17 mouse cellular contexts compared by ENCODE assay signal in genomic region chr17:34078148-34078547, GRCm38 (mm10). TPM values are rescaled to one million over a fixed set of nuclear protein-coding genes. Genes with fewer than 3 reads are reported as not detected.
DNase-seq lines count a peak whose midpoint lies in the region; ATAC-seq and TF ChIP-seq lines count a peak whose summit lies in the region.
"Had no signal": no experiment of that assay in that cellular context is flagged by ENCODE, and none has a peak within 500 bp of the region (broad histone marks: within the 10 kb centered on the region; RNA-seq: fewer than 3 reads in every experiment).

No protein-coding gene starts in this region.

- TF ChIP-seq RAD21 in MEL (IDR thresholded peaks at IDR 0.05; ENCODE audit: low read depth, low read length), result no peak

- ATAC-seq in forebrain, embryonic 16.5 days, result 0 out of 2 replicates have a peak, but pooled peaks have one; percentile 8
- ATAC-seq in forebrain, embryonic 13.5 days, result no peak
- ATAC-seq: Patski had no signal

- DNase-seq in 416B (ENCODE audit: low read depth) (peak; percentile 42), MEL (ENCODE audit: low read depth, low spot score) (peak; percentile 40)
- peak; percentile 27 for DNase-seq in c-Kit-positive CD71-positive TER-119-negative erythroid progenitor cells, embryonic 14.5 days (ENCODE audit: low read depth)
- DNase-seq in retina, postnatal 1 day, result no peak
- no peak for DNase-seq in spleen, postnatal 14 days (ENCODE audit: low spot score in 2 of 2)
- no peak for DNase-seq in testis, postnatal 14 days (ENCODE audit: low spot score)

- peaks cover 2% of the 10 kb centered on the region; the same call in 1 of the 2 replicates for H3K4me1 ChIP-seq in forebrain, embryonic 16.5 days (replicated peaks; ENCODE audit: control insufficient read depth, insufficient read depth, low read length)
- H3K4me1 ChIP-seq in forebrain, embryonic 13.5 days, result peaks cover 9% of the 10 kb centered on the region
- H3K4me1 ChIP-seq in MEL (ENCODE audit: control insufficient read depth in 1 of 2, insufficient read depth in 2 of 2, low read length in 2 of 2), result no peaks in the 10 kb centered on the region
- H3K4me1 ChIP-seq: heart, embryonic 15.5 days had no signal

- H3K36me3 ChIP-seq in forebrain, embryonic 16.5 days (ENCODE audit: control insufficient read depth, insufficient read depth), result no peaks in the 10 kb centered on the region
- H3K36me3 ChIP-seq in forebrain, embryonic 13.5 days (ENCODE audit: poor library complexity, severe bottlenecking), result no peaks in the 10 kb centered on the region
- H3K36me3 ChIP-seq in MEL (ENCODE audit: control insufficient read depth in 1 of 2, insufficient read depth in 2 of 2, low read length in 2 of 2), result no peaks in the 10 kb centered on the region
- H3K36me3 ChIP-seq: embryonic facial prominence, embryonic 12.5 days; forebrain, embryonic 12.5 days; G1E; heart, embryonic 15.5 days; hindbrain, embryonic 13.5 days had no signal

- no peak overlapping the region for H3K27ac ChIP-seq in forebrain, embryonic 16.5 days (ENCODE audit: low read length)
- no peak overlapping the region for H3K27ac ChIP-seq in forebrain, embryonic 13.5 days
- no peak overlapping the region for H3K27ac ChIP-seq in MEL (ENCODE audit: control insufficient read depth, low read depth, low read length)
- H3K27ac ChIP-seq: embryonic facial prominence, embryonic 12.5 days; forebrain, embryonic 12.5 days; heart, adult 2 months; heart, embryonic 15.5 days; hindbrain, embryonic 13.5 days had no signal

- TF ChIP-seq POLR2A in MEL (IDR thresholded peaks at IDR 0.05; ENCODE audit: control insufficient read depth in 1 of 2, insufficient read depth in 1 of 2, low read depth in 1 of 2, low read length in 2 of 2, poor library complexity in 1 of 2), result no peak

- no peak overlapping the region for H3K9ac ChIP-seq in forebrain, embryonic 16.5 days (replicated peaks; ENCODE audit: low read depth, low read length)
- no peak overlapping the region for H3K9ac ChIP-seq in forebrain, embryonic 13.5 days
- H3K9ac ChIP-seq in MEL (ENCODE audit: control insufficient read depth, low read depth, low read length, poor library complexity, severe bottlenecking), result no peak overlapping the region
- H3K9ac ChIP-seq: embryonic facial prominence, embryonic 12.5 days; forebrain, embryonic 12.5 days; heart, embryonic 15.5 days; hindbrain, embryonic 13.5 days had no signal

- no peak overlapping the region for H3K4me3 ChIP-seq in forebrain, embryonic 16.5 days (replicated peaks; ENCODE audit: low read length)
- H3K4me3 ChIP-seq in forebrain, embryonic 13.5 days, result no peak overlapping the region
- H3K4me3 ChIP-seq in MEL (ENCODE audit: control insufficient read depth in 1 of 2, insufficient read depth in 1 of 2, low read depth in 2 of 2, low read length in 2 of 2), result no peak overlapping the region
- H3K4me3 ChIP-seq: embryonic facial prominence, embryonic 12.5 days; forebrain, embryonic 12.5 days; heart, adult 2 months; heart, embryonic 15.5 days; hindbrain, embryonic 13.5 days had no signal

- no peaks in the 10 kb centered on the region for H3K9me3 ChIP-seq in forebrain, embryonic 16.5 days (ENCODE audit: control insufficient read depth, low read length)
- 0 out of 2 replicates have a peak, but pooled peaks cover 3% of the 10 kb centered on the region for H3K9me3 ChIP-seq in forebrain, embryonic 13.5 days (replicated peaks)
- H3K9me3 ChIP-seq in MEL (replicated peaks; ENCODE audit: insufficient read depth, low read length), result no peaks in the 10 kb centered on the region
- H3K9me3 ChIP-seq: embryonic facial prominence, embryonic 12.5 days; forebrain, embryonic 12.5 days; G1E; heart, embryonic 15.5 days; hindbrain, embryonic 13.5 days had no signal

- H3K79me2 ChIP-seq in MEL (ENCODE audit: control insufficient read depth, insufficient read depth, low read length, poor library complexity), result no peaks in the 10 kb centered on the region

- no peak overlapping the region for H3K4me2 ChIP-seq in forebrain, embryonic 16.5 days (ENCODE audit: low read length)
- no peak overlapping the region for H3K4me2 ChIP-seq in forebrain, embryonic 13.5 days
- H3K4me2 ChIP-seq: embryonic facial prominence, embryonic 12.5 days; forebrain, embryonic 12.5 days; heart, embryonic 11.5 days; heart, embryonic 15.5 days; hindbrain, embryonic 13.5 days had no signal

- peaks cover 4% of the 10 kb centered on the region; the same call in 1 of the 2 replicates for H3K27me3 ChIP-seq in forebrain, embryonic 16.5 days (replicated peaks; ENCODE audit: control insufficient read depth, insufficient read depth, low read length)
- peaks cover 12% of the 10 kb centered on the region for H3K27me3 ChIP-seq in forebrain, embryonic 13.5 days
- H3K27me3 ChIP-seq in MEL (ENCODE audit: control insufficient read depth in 1 of 2, insufficient read depth in 2 of 2, low read length in 2 of 2), result no peaks in the 10 kb centered on the region

- TF ChIP-seq EP300 in MEL (IDR thresholded peaks at IDR 0.05; ENCODE audit: low read depth in 1 of 2, low read length in 2 of 2), result no peak

- TF ChIP-seq CTCF in MEL (IDR thresholded peaks at IDR 0.05 in 2 of 3, conservative IDR thresholded peaks at IDR 0.05 in 1 of 3; ENCODE audit: control insufficient read depth in 1 of 3, insufficient read depth in 1 of 3, low read depth in 2 of 3, low read length in 3 of 3, poor library complexity in 1 of 3, severe bottlenecking in 1 of 3), result no peak

- WGBS in forebrain, embryonic 16.5 days, result 49% methylated on average over 4 of the region's 4 CpGs
- WGBS in forebrain, embryonic 13.5 days, result 63% methylated on average over 4 of the region's 4 CpGs

TF ChIP-seq in MEL, 35 proteins besides CTCF, POLR2A, EP300 and RAD21:
- no peak for TF ChIP-seq ZC3H11A (IDR thresholded peaks at IDR 0.05; ENCODE audit: low read depth, low read length)
- no peak for TF ChIP-seq BHLHE40 (IDR thresholded peaks at IDR 0.05; ENCODE audit: borderline replicate concordance, low read depth, low read length)
- no peak for TF ChIP-seq ETS1 (IDR thresholded peaks at IDR 0.05; ENCODE audit: low read depth, low read length)
- TF ChIP-seq POLR2AphosphoS5 (IDR thresholded peaks at IDR 0.05; ENCODE audit: borderline replicate concordance, low read depth, low read length), result no peak
- TF ChIP-seq UBTF (IDR thresholded peaks at IDR 0.05; ENCODE audit: borderline replicate concordance, insufficient read depth, low read depth, low read length), result no peak
- TF ChIP-seq HCFC1 (IDR thresholded peaks at IDR 0.05; ENCODE audit: low read depth, low read length), result no peak
- TF ChIP-seq MAZ (IDR thresholded peaks at IDR 0.05; ENCODE audit: low read depth, low read length), result no peak
- no peak for TF ChIP-seq GABPA (IDR thresholded peaks at IDR 0.05; ENCODE audit: low read depth, low read length)
- TF ChIP-seq MAX (IDR thresholded peaks at IDR 0.05; ENCODE audit: low read length), result no peak
- TF ChIP-seq TBP (IDR thresholded peaks at IDR 0.05; ENCODE audit: low read depth, low read length), result no peak
- no peak for TF ChIP-seq TCF12 (IDR thresholded peaks at IDR 0.05; ENCODE audit: low read depth, low read length)
- no peak for TF ChIP-seq NELFE (IDR thresholded peaks at IDR 0.05; ENCODE audit: low read depth, low read length)
- no peak for TF ChIP-seq SIN3A (IDR thresholded peaks at IDR 0.05; ENCODE audit: low read length)
- no peak for TF ChIP-seq USF1 (IDR thresholded peaks at IDR 0.05; ENCODE audit: low read depth, low read length)

RNA-seq across cellular contexts. Expression of gene H2-Oa, which starts 14.0 kb away (rescaled TPM):
- 0.22 and 0.28 TPM in 2 replicates for polyA plus RNA-seq in forebrain, embryonic 16.5 days (2015; fragmentation: Nextera tagmentation; extraction: Ambion mirVana)
- polyA plus RNA-seq in forebrain, embryonic 13.5 days (2015; fragmentation: Nextera tagmentation; extraction: Ambion mirVana), result not detected in 2 replicates
- 2.2 and 2.6 TPM in 2 replicates for total RNA-seq in MEL (2012; rRNA removed)
- 1 to 10 TPM in 1 of 2 experiments, not detected in 1; 3.9 TPM for polyA plus RNA-seq in MEL (2012; ENCODE audit: insufficient read depth in 1 of 2, insufficient read length in 2 of 2, low read depth in 1 of 2, low replicate concordance in 2 of 2, missing spikeins in 1 of 2)
- total RNA-seq: gastrocnemius, postnatal 14 days had no signal
- polyA plus RNA-seq: G1E; hindbrain, embryonic 13.5 days; Patski had no signal

RNA-seq across cellular contexts. Expression of gene Col11a2, which starts 38.9 kb away (rescaled TPM):
- 2.3 and 4.0 TPM in 2 replicates for polyA plus RNA-seq in forebrain, embryonic 16.5 days (2015; fragmentation: Nextera tagmentation; extraction: Ambion mirVana)
- polyA plus RNA-seq in forebrain, embryonic 13.5 days (2015; fragmentation: Nextera tagmentation; extraction: Ambion mirVana), result 0.80 and 1.3 TPM in 2 replicates
- 4.6 and 4.8 TPM in 2 replicates for total RNA-seq in MEL (2012; rRNA removed)
- 10 to 100 TPM in 1 of 2 experiments, not detected in 1; 14.5 TPM for polyA plus RNA-seq in MEL (2012; ENCODE audit: insufficient read depth in 1 of 2, insufficient read length in 2 of 2, low read depth in 1 of 2, low replicate concordance in 2 of 2, missing spikeins in 1 of 2)

RNA-seq across cellular contexts. Expression of gene H2-DMa, which starts 41.2 kb away (rescaled TPM):
- polyA plus RNA-seq in forebrain, embryonic 16.5 days (2015; fragmentation: Nextera tagmentation; extraction: Ambion mirVana), result 12.1 and 15.8 TPM in 2 replicates
- 8.7 and 10.0 TPM in 2 replicates for polyA plus RNA-seq in forebrain, embryonic 13.5 days (2015; fragmentation: Nextera tagmentation; extraction: Ambion mirVana)
- 26.1 and 38.3 TPM in 2 replicates for total RNA-seq in MEL (2012; rRNA removed)
- polyA plus RNA-seq in MEL (2012; ENCODE audit: insufficient read depth in 1 of 2, insufficient read length in 2 of 2, low read depth in 1 of 2, low replicate concordance in 2 of 2, missing spikeins in 1 of 2), result 10 to 100 TPM in 1 of 2 experiments, not detected in 1; 38.7 TPM

RNA-seq across cellular contexts. Expression of gene Brd2, which starts 44.3 kb away (rescaled TPM):
- polyA plus RNA-seq in forebrain, embryonic 16.5 days (2015; fragmentation: Nextera tagmentation; extraction: Ambion mirVana), result 130 and 132 TPM in 2 replicates
- polyA plus RNA-seq in forebrain, embryonic 13.5 days (2015; fragmentation: Nextera tagmentation; extraction: Ambion mirVana), result 124 and 125 TPM in 2 replicates
- 97.2 and 99.5 TPM in 2 replicates for total RNA-seq in MEL (2012; rRNA removed)
- 100 to 1,000 TPM; 189 to 252 TPM for polyA plus RNA-seq in MEL (2012; ENCODE audit: insufficient read depth in 1 of 2, insufficient read length in 2 of 2, low read depth in 1 of 2, low replicate concordance in 2 of 2, missing spikeins in 1 of 2)

RNA-seq across cellular contexts. Expression of gene Rxrb, which starts 46.5 kb away (rescaled TPM):
- 55.6 and 60.2 TPM in 2 replicates for polyA plus RNA-seq in forebrain, embryonic 16.5 days (2015; fragmentation: Nextera tagmentation; extraction: Ambion mirVana)
- 52.6 and 57.1 TPM in 2 replicates for polyA plus RNA-seq in forebrain, embryonic 13.5 days (2015; fragmentation: Nextera tagmentation; extraction: Ambion mirVana)
- total RNA-seq in MEL (2012; rRNA removed), result 37.2 and 37.6 TPM in 2 replicates
- polyA plus RNA-seq in MEL (2012; ENCODE audit: insufficient read depth in 1 of 2, insufficient read length in 2 of 2, low read depth in 1 of 2, low replicate concordance in 2 of 2, missing spikeins in 1 of 2), result 10 to 100 TPM in 1 of 2 experiments, not detected in 1; 63.4 TPM

Comparison
In these comparisons a context has a peak if more than half of its experiments do, and no peak if none do; other contexts are left out.
1. DNase-seq: peak in 416B (single experiment), MEL (single experiment) and c-Kit-positive CD71-positive TER-119-negative erythroid progenitor cells, embryonic 14.5 days (single experiment); none in retina, postnatal 1 day (single experiment), spleen, postnatal 14 days (0 of 2) and testis, postnatal 14 days (single experiment).